Mouse (Mus musculus) ES-E14 (cell line): ENCODE measurements around the gene Carmil2. TPM values are rescaled to one million over a fixed set of nuclear protein-coding genes. Genes with fewer than 3 reads are reported as not detected.

ENCODE experiments used
- DNase-seq: peaks from one replicate; pipeline ENCODE4 v3.0.0-alpha.2; 2013; ENCODE audit warnings: low read depth, low spot score
- H3K27ac ChIP-seq: 2 replicates; pipeline ENCODE4 v1.5.1; 2012; ENCODE audit warnings: low read depth, mild to moderate bottlenecking, low read length, moderate library complexity, mixed read lengths; ENCODE audit not compliant: poor library complexity, insufficient read depth, severe bottlenecking
- H3K36me3 ChIP-seq: 2 replicates; pipeline ENCODE4 v1.6.1; 2012; ENCODE audit warnings: mild to moderate bottlenecking, low read length, moderate library complexity, mixed read lengths; ENCODE audit not compliant: control insufficient read depth, poor library complexity, insufficient read depth, severe bottlenecking
- H3K4me1 ChIP-seq, 2 experiments: fragments of 150-350 bp in 1 of 2; sonication (generic) in 1 of 2; 2 replicates each; pipeline ENCODE4 v1.6.1; 2012; ENCODE audit warnings: low read length in 2 of 2, mild to moderate bottlenecking in 1 of 2, mixed read lengths in 1 of 2; ENCODE audit not compliant: control insufficient read depth in 2 of 2, insufficient read depth in 2 of 2, poor library complexity in 1 of 2
- H3K4me3 ChIP-seq, 2 experiments: fragments of 150-350 bp in 1 of 2; sonication (generic) in 1 of 2; 2 replicates each; pipeline ENCODE4 v1.5.1; 2012; ENCODE audit warnings: low read length in 2 of 2, low read depth in 1 of 2, mild to moderate bottlenecking in 1 of 2, mixed read lengths in 1 of 2; ENCODE audit not compliant: insufficient read depth in 1 of 2, poor library complexity in 1 of 2, severe bottlenecking in 1 of 2
- H3K9ac ChIP-seq: 2 replicates; pipeline ENCODE4 v1.6.1; 2012; ENCODE audit warnings: low read depth, mild to moderate bottlenecking, low read length, mixed read lengths; ENCODE audit not compliant: poor library complexity, insufficient read depth, severe bottlenecking
- H3K9me3 ChIP-seq: fragments of 150-350 bp; sonication (generic); 2 replicates; pipeline ENCODE4 v1.6.1; 2012; ENCODE audit warnings: low read depth, mild to moderate bottlenecking, low read length; ENCODE audit not compliant: control insufficient read depth, insufficient read depth
- CHD2 ChIP-seq: IDR thresholded peaks from 2 replicates; pipeline ENCODE4 v1.6.1; 2014; ENCODE audit warnings: mild to moderate bottlenecking, low read depth, low read length, inconsistent platforms
- HCFC1 ChIP-seq: IDR thresholded peaks from 2 replicates; pipeline ENCODE4 v1.6.1; 2012; ENCODE audit warnings: low read length, inconsistent platforms, borderline replicate concordance; ENCODE audit not compliant: insufficient read depth
- MAFK ChIP-seq: IDR thresholded peaks from 2 replicates; pipeline ENCODE4 v1.6.1; 2014; ENCODE audit warnings: mild to moderate bottlenecking, low read depth, low read length, inconsistent platforms; ENCODE audit not compliant: insufficient read depth
- ZC3H11A ChIP-seq: IDR thresholded peaks from 2 replicates; pipeline ENCODE4 v1.6.1; 2012; ENCODE audit warnings: low read depth, mild to moderate bottlenecking, inconsistent platforms, low read length, borderline replicate concordance
- ZNF384 ChIP-seq: IDR thresholded peaks from 2 replicates; pipeline ENCODE4 v1.6.1; 2012; ENCODE audit warnings: low read depth, low read length, inconsistent platforms
- in situ Hi-C, 2 experiments: fragments of 600-800 bp; cut with MboI; formaldehyde crosslinking; loops; one replicate each; pipeline ENCODE4 v1.15.1; 2025; ENCODE audit warnings: low sequenced_read_pairs in 2 of 2, inconsistent platforms in 1 of 2; ENCODE audit not compliant: unreplicated experiment in 2 of 2
- total RNA-seq: library from RNA; depleted of rRNA; stranded (reverse); fragments of 300-350 nt; gene quantifications from 2 replicates; pipeline ENCODE4 v1.2.3, GENCODE M21; 2012

The Carmil2 gene
- total RNA-seq, 1 experiment = 1.6 TPM

- Histone ChIP-seq H3K9ac (no peak overlapping the region), H3K27ac (no peak overlapping the region), H3K36me3 (no peaks in the 10 kb centered on the region), H3K4me1 (peaks cover under 1 to 9% of the 10 kb centered on the region in 2 experiments; a peak in 1 of 4 replicates), H3K4me3 (no peak overlapping the region), H3K9me3 (no peaks in the 10 kb centered on the region)
- in situ Hi-C loops = loop anchor here in 1 of 2 experiments (10.0 kb wide), 1 partner anchor 73 kb away; no protein-coding TSS in a partner anchor
- no peak for TF ChIP-seq ZC3H11A
- TF ChIP-seq CHD2 = no peak
- no peak for TF ChIP-seq HCFC1
- TF ChIP-seq ZNF384 = no peak
- no peak for TF ChIP-seq MAFK
- DNase-seq = no peak
These were observed 26.2 kb downstream of the Carmil2 start for GRCm38 (mm10) chr8:105712286-105712685.

GRCm38 (mm10) chr8:105714139-105714538 is 28.1 kb downstream of the Carmil2 start:
- H3K9me3 ChIP-seq = no peaks in the 10 kb centered on the region
- H3K36me3 ChIP-seq = no peaks in the 10 kb centered on the region
- DNase-seq = peak; percentile 95
- H3K4me1 ChIP-seq = peaks cover 0 to 6% of the 10 kb centered on the region in 2 experiments; a peak in 1 of 4 replicates
- H3K4me3 ChIP-seq = no peak overlapping the region
- in situ Hi-C loops = loop anchor here in 1 of 2 experiments (10.0 kb wide), 1 partner anchor 71 kb away; no protein-coding TSS in a partner anchor
- H3K27ac ChIP-seq = no peak overlapping the region
- no peak for TF ChIP-seq MAFK
- TF ChIP-seq ZC3H11A = peak; percentile 88; the same call in 1 of the 2 replicates
- no peak for TF ChIP-seq CHD2
- TF ChIP-seq HCFC1 = no peak
- no peak overlapping the region for H3K9ac ChIP-seq

- TF ChIP-seq ZNF384 (no peak), MAFK (no peak), HCFC1 (no peak), CHD2 (no peak)
- in situ Hi-C loops = loop anchor here in 1 of 2 experiments (10.0 kb wide), 1 partner anchor 70 kb away; no protein-coding TSS in a partner anchor
- Histone ChIP-seq H3K27ac (no peak overlapping the region), H3K9ac (no peak overlapping the region), H3K4me1 (peaks cover 0 to 2% of the 10 kb centered on the region in 2 experiments; a peak in 1 of 4 replicates), H3K36me3 (no peaks in the 10 kb centered on the region), H3K9me3 (no peaks in the 10 kb centered on the region), H3K4me3 (no peak overlapping the region)
- no peak for DNase-seq
These were observed 29.0 kb downstream of the Carmil2 start for GRCm38 (mm10) chr8:105715042-105715441.

- DNase-seq = no peak
- no peak for TF ChIP-seq ZC3H11A
- TF ChIP-seq HCFC1 = no peak
- TF ChIP-seq CHD2 = no peak
- no peak for TF ChIP-seq ZNF384
- TF ChIP-seq MAFK = no peak
- no peaks in the 10 kb centered on the region for H3K9me3 ChIP-seq
- H3K27ac ChIP-seq = no peak overlapping the region
- peak overlapping the region; percentile 28 to 62; a peak in 3 of 4 replicates for H3K4me3 ChIP-seq
- in situ Hi-C loops = loop anchor here in 1 of 2 experiments (10.0 kb wide), 1 partner anchor 68 kb away; no protein-coding TSS in a partner anchor
- peak overlapping the region; percentile 21; the same call in 1 of the 2 replicates for H3K9ac ChIP-seq
- no peaks in the 10 kb centered on the region for H3K36me3 ChIP-seq
- H3K4me1 ChIP-seq = no peaks in the 10 kb centered on the region; a peak in 1 of 4 replicates
These were observed 30.4 kb downstream of the Carmil2 start for GRCm38 (mm10) chr8:105716302-105716945.

GRCm38 (mm10) chr8:105719637-105720036 is 33.6 kb downstream of the Carmil2 start:
- H3K4me1 ChIP-seq = peaks cover 0 to 2% of the 10 kb centered on the region in 2 experiments; a peak in 1 of 4 replicates
- H3K36me3 ChIP-seq = peaks cover 2% of the 10 kb centered on the region; the same call in 1 of the 2 replicates
- TF ChIP-seq CHD2 = no peak
- TF ChIP-seq ZNF384 = no peak
- TF ChIP-seq MAFK = no peak
- TF ChIP-seq ZC3H11A = no peak
- TF ChIP-seq HCFC1 = no peak

More at GRCm38 (mm10) chr8:105719637-105720036, 33.6 kb downstream of the Carmil2 start:
- DNase-seq = no peak
- Histone ChIP-seq H3K9me3 (no peaks in the 10 kb centered on the region), H3K4me3 (no peak overlapping the region), H3K9ac (no peak overlapping the region), H3K27ac (no peak overlapping the region)
- in situ Hi-C loops = loop anchor here in 1 of 2 experiments (10.0 kb wide), 1 partner anchor 65 kb away; no protein-coding TSS in a partner anchor
